Mouse (Mus musculus) liver, embryonic 11.5 days (tissue): ENCODE results near the gene Dnaaf5. TPM values are rescaled to one million over a fixed set of nuclear protein-coding genes. Genes with fewer than 3 reads are reported as not detected.

Experiments used
- ATAC-seq: fragments of 200-750 bp; cut with Nextera tagmentation; replicated peaks from 2 replicates; pipeline ENCODE4 v1.8.0; 2017; ENCODE audit warnings: moderate number of reproducible peaks, mild to moderate bottlenecking, moderate TSS enrichment, moderate library complexity; ENCODE audit not compliant: low FRiP score
- DNase-seq: peaks from one replicate; pipeline ENCODE4 v3.0.0-alpha.2; 2017; ENCODE audit warnings: low spot score
- H3K27ac ChIP-seq: fragments of 300-500 bp; sonication (generic); 2 replicates; pipeline ENCODE4 v1.5.1; 2014; ENCODE audit warnings: mild to moderate bottlenecking, low read depth, low read length, control low read depth
- H3K27me3 ChIP-seq: fragments of 300-500 bp; sonication (generic); replicated peaks from 2 replicates; pipeline ENCODE4 v1.6.1; 2014; ENCODE audit warnings: low read length, mixed read lengths; ENCODE audit not compliant: control insufficient read depth, insufficient read depth
- H3K36me3 ChIP-seq: fragments of 300-500 bp; sonication (generic); 2 replicates; pipeline ENCODE4 v1.6.1; 2014; ENCODE audit warnings: mild to moderate bottlenecking, low read length, moderate library complexity, mixed read lengths; ENCODE audit not compliant: control insufficient read depth, insufficient read depth
- H3K4me1 ChIP-seq: fragments of 300-500 bp; sonication (generic); replicated peaks from 2 replicates; pipeline ENCODE4 v1.6.1; 2014; ENCODE audit warnings: low read length, mixed read lengths; ENCODE audit not compliant: control insufficient read depth, insufficient read depth
- H3K4me2 ChIP-seq: fragments of 300-500 bp; sonication (generic); 2 replicates; pipeline ENCODE4 v1.6.1; 2014; ENCODE audit warnings: mild to moderate bottlenecking, control low read depth, moderate library complexity
- H3K4me3 ChIP-seq: fragments of 300-500 bp; sonication (generic); 2 replicates; pipeline ENCODE4 v1.5.1; 2014; ENCODE audit warnings: low read depth, low read length, control low read depth
- H3K9ac ChIP-seq: fragments of 300-500 bp; sonication (generic); 2 replicates; pipeline ENCODE4 v1.6.1; 2014; ENCODE audit warnings: low read depth, low read length, control low read depth
- H3K9me3 ChIP-seq: fragments of 300-500 bp; sonication (generic); 2 replicates; pipeline ENCODE4 v1.6.1; 2016; ENCODE audit warnings: low read length, inconsistent platforms, mixed read lengths; ENCODE audit not compliant: control insufficient read depth
- WGBS: fragments of 180-500 bp; shearing (Covaris S2); extraction: QIAGEN DNeasy Blood & Tissue Kit; methylation state at CpG from one replicate; pipeline ENCODE4 v1.1.7; 2014; 5-methylcytosine and 5-hydroxymethylcytosine counted together
- polyA plus RNA-seq: library from polyadenylated mRNA; unstranded; fragments of >200 nt; fragmentation: Nextera tagmentation; extraction: Ambion mirVana; gene quantifications from 2 replicates; pipeline ENCODE4 v1.2.1, GENCODE M21; 2014

Dnaaf5 gene
- polyA plus RNA-seq, 1 experiment from 2014 or later = 17.1 TPM

- Histone ChIP-seq H3K9ac (no peak overlapping the region), H3K27me3 (no peaks in the 10 kb centered on the region), H3K4me2 (no peak overlapping the region), H3K27ac (no peak overlapping the region), H3K4me1 (no peaks in the 10 kb centered on the region), H3K4me3 (no peak overlapping the region), H3K36me3 (peaks cover 36% of the 10 kb centered on the region), H3K9me3 (no peaks in the 10 kb centered on the region)
- 87% methylated on average over 4 of the region's 4 CpGs for WGBS
- DNase-seq = no peak
- ATAC-seq = no peak
Observed at GRCm38 (mm10) chr5:139220006-139220515, 70.0 kb downstream of the Dnaaf5 start.

GRCm38 (mm10) chr5:139220610-139221009, 70.6 kb downstream of the Dnaaf5 start:
- Histone ChIP-seq H3K27ac (no peak overlapping the region), H3K4me1 (no peaks in the 10 kb centered on the region), H3K27me3 (no peaks in the 10 kb centered on the region), H3K4me2 (no peak overlapping the region), H3K9me3 (no peaks in the 10 kb centered on the region), H3K4me3 (no peak overlapping the region), H3K9ac (no peak overlapping the region), H3K36me3 (peaks cover 39% of the 10 kb centered on the region)
- DNase-seq (no peak), ATAC-seq (no peak)
- WGBS = 78% methylated on average over 4 of the region's 4 CpGs

GRCm38 (mm10) chr5:139223331-139223730, 73.3 kb downstream of the Dnaaf5 start:
- Histone ChIP-seq H3K36me3 (peaks cover 42% of the 10 kb centered on the region), H3K27ac (no peak overlapping the region), H3K4me3 (no peak overlapping the region), H3K4me2 (no peak overlapping the region), H3K9me3 (no peaks in the 10 kb centered on the region), H3K9ac (no peak overlapping the region), H3K4me1 (no peaks in the 10 kb centered on the region), H3K27me3 (no peaks in the 10 kb centered on the region)
- 95% methylated on average over 10 of the region's 10 CpGs for WGBS
- no peak for ATAC-seq
- no peak for DNase-seq

GRCm38 (mm10) chr5:139227236-139227635, 77.2 kb downstream of the Dnaaf5 start:
- ATAC-seq (no peak), DNase-seq (no peak)
- no peaks in the 10 kb centered on the region for H3K9me3 ChIP-seq
- H3K4me2 ChIP-seq = no peak overlapping the region
- H3K9ac ChIP-seq = no peak overlapping the region
- no peaks in the 10 kb centered on the region for H3K27me3 ChIP-seq
- WGBS = 93% methylated on average over 4 of the region's 4 CpGs
- H3K4me1 ChIP-seq = no peaks in the 10 kb centered on the region
- no peak overlapping the region for H3K27ac ChIP-seq
- no peak overlapping the region for H3K4me3 ChIP-seq
- peaks cover 49% of the 10 kb centered on the region for H3K36me3 ChIP-seq

DNA sequence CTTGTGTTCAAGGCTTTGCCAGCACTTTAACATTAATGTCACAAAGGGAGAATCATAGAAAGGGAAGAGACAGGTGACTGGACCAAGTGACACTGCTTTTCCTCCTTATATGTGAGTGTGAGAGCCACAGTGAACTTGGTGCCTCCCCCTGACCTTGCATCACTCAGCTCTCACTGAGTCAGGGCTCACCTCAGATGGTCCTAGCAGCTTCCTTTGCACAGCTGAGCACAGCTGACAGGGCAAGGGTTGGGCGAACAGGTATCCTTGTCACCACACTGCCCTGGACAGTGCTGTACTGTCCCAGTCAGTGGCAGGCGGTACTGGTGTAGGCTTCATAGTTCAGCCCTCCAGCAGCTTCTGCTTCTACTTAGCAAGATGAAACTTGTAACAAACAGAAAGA, 77.6 kb downstream of the Dnaaf5 start:
- no peak for DNase-seq
- ATAC-seq = no peak; the same call in 1 of the 2 replicates
- Histone ChIP-seq H3K27ac (no peak overlapping the region), H3K27me3 (no peaks in the 10 kb centered on the region), H3K4me2 (no peak overlapping the region), H3K9ac (no peak overlapping the region), H3K4me1 (no peaks in the 10 kb centered on the region), H3K9me3 (no peaks in the 10 kb centered on the region), H3K36me3 (peaks cover 49% of the 10 kb centered on the region), H3K4me3 (no peak overlapping the region)
- WGBS = 96% methylated on average over 2 of the region's 2 CpGs

DNA sequence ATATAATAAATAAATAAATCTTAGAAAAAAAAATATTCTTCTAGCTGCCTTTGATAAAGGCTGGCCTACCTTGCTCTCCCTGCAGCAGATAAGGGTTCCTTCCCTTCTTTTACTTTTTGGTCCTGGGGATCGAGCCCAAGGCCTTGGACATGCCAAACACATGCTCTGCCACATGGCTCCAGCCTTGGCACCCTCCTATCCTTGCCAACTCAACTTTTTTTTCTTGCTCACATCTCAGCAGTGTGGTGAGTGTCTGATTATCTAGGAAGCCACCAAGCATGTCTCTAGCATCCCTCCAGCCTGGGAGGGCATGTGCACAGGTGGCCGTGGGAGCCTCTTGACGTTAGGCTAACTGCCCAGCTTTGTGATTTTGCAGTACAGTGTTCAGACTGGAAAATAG, 78.3 kb downstream of the Dnaaf5 start:
- 97% methylated on average over 3 of the region's 3 CpGs for WGBS
- DNase-seq (no peak), ATAC-seq (no peak)

DNA sequence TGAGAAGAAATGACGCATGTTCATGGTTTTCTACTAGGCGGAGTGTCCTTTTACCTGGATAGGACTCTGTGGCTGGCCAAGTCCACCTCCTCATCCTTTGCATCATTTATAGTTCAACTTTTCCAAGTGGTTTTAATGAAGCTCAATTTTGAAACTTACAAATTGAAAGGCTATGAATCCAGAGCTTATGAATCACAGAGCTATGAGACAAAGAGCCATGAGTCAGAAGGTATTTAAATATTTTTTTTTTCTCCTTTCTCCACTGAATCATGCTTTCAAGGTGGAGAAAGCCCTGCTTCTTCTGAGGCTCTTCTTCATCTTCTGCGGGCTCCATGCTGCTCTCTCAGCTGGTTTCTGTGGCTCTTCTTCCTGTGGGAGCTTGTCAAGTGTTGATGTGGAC, 79.7 kb downstream of the Dnaaf5 start:
- Histone ChIP-seq H3K27ac (no peak overlapping the region), H3K9ac (no peak overlapping the region), H3K36me3 (peaks cover 49% of the 10 kb centered on the region), H3K27me3 (no peaks in the 10 kb centered on the region), H3K4me2 (no peak overlapping the region), H3K9me3 (no peaks in the 10 kb centered on the region), H3K4me1 (no peaks in the 10 kb centered on the region), H3K4me3 (no peak overlapping the region)
- DNase-seq (no peak), ATAC-seq (no peak)
- 91% methylated on average over 3 of the region's 3 CpGs for WGBS

More for the DNA sequence above, 78.3 kb downstream of the Dnaaf5 start:
- Histone ChIP-seq H3K4me1 (no peaks in the 10 kb centered on the region), H3K27me3 (no peaks in the 10 kb centered on the region), H3K4me3 (no peak overlapping the region), H3K4me2 (no peak overlapping the region), H3K9me3 (no peaks in the 10 kb centered on the region), H3K36me3 (peaks cover 48% of the 10 kb centered on the region), H3K27ac (no peak overlapping the region), H3K9ac (no peak overlapping the region)

DNA sequence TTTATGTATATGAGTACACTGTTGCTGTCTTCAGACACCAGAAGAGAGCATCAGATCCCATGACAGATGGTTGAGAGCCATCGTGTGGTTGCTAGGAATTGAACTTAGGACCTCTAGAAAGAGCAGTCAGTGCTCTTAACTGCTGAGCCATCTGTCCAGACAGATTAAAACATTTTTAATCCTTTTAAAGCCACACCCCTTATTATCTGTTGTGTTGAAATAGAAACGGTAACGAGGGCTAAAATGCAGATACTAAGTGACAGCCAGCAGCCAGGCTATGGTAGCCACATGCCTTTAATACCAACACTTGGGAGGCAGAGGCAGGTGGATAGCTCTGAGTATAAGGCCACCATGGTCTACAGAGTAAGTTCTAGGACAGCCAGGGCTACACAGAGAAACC, 82.1 kb downstream of the Dnaaf5 start:
- no peak overlapping the region for H3K4me3 ChIP-seq
- H3K4me1 ChIP-seq = no peaks in the 10 kb centered on the region
- no peak overlapping the region for H3K4me2 ChIP-seq
- DNase-seq (no peak), ATAC-seq (no peak)
- 74% methylated on average over 3 of the region's 3 CpGs for WGBS
- no peak overlapping the region for H3K27ac ChIP-seq
- H3K27me3 ChIP-seq = no peaks in the 10 kb centered on the region
- H3K36me3 ChIP-seq = peaks cover 55% of the 10 kb centered on the region
- no peak overlapping the region for H3K9ac ChIP-seq
- no peaks in the 10 kb centered on the region for H3K9me3 ChIP-seq

GRCm38 (mm10) chr5:139234423-139234822, 84.4 kb downstream of the Dnaaf5 start:
- H3K4me3 ChIP-seq = no peak overlapping the region
- DNase-seq (no peak), ATAC-seq (no peak)
- 93% methylated on average over 4 of the region's 4 CpGs for WGBS
- H3K36me3 ChIP-seq = peaks cover 62% of the 10 kb centered on the region
- H3K27ac ChIP-seq = no peak overlapping the region
- no peaks in the 10 kb centered on the region for H3K4me1 ChIP-seq
- no peak overlapping the region for H3K9ac ChIP-seq
- H3K4me2 ChIP-seq = no peak overlapping the region
- no peaks in the 10 kb centered on the region for H3K9me3 ChIP-seq
- H3K27me3 ChIP-seq = no peaks in the 10 kb centered on the region
